Mouse (Mus musculus): ENCODE results near the gene Gm20498. TPM values are rescaled to one million over a fixed set of nuclear protein-coding genes. Genes with fewer than 3 reads are reported as not detected.

The Gm20498 gene
- polyA plus RNA-seq (2012; rRNA removed) = 22.5 and 29.1 TPM in 2 replicates

GRCm38 (mm10) chr12:81532316-81533028 lies at the start of gene Gm20498, which contains the start of gene Synj2bp:
Gene Gm20498 (minus strand): TSS chr12:81532905.
Gene Synj2bp (minus strand): TSS chr12:81532911.

GRCm38 (mm10) chr12:81568374-81568773 lies 35.7 kb upstream of the Gm20498 start, which contains the start of gene Adam21:
Gene Adam21 (minus strand): TSS chr12:81568474.

GRCm38 (mm10) chr12:81484727-81485191 lies 47.9 kb downstream of the Gm20498 start, which contains the start of gene Cox16:
Gene Cox16 (minus strand): TSS chr12:81485127.

GRCm38 (mm10) chr12:81421846-81422245 lies 110.9 kb downstream of the Gm20498 start, which contains the start of gene Adam4:
Gene Adam4 (minus strand): TSS chr12:81421946.

GRCm38 (mm10) chr12:81379364-81379763 lies 153.3 kb downstream of the Gm20498 start, which contains the start of gene Gm4787:
Gene Gm4787 (minus strand): TSS chr12:81379464.

GRCm38 (mm10) chr12:81332875-81333421 lies 199.8 kb downstream of the Gm20498 start, which contains the start of gene Slc8a3:
Gene Slc8a3 (minus strand): TSS chr12:81333180.

Other genes starting within 250 kb of the Gm20498 start
- gene Slc8a3, start 199.7 kb downstream of the Gm20498 start, polyA plus RNA-seq (2012; rRNA removed) = 1.7 and 1.8 TPM in 2 replicates
- gene Gm4787, start 153.4 kb downstream of the Gm20498 start, polyA plus RNA-seq (2012; rRNA removed) = 1.1 and 1.2 TPM in 2 replicates
- gene Adam4, start 111.0 kb downstream of the Gm20498 start, polyA plus RNA-seq (2012; rRNA removed) = 1.3 TPM in 2 replicates
- gene Cox16, start 47.8 kb downstream of the Gm20498 start, polyA plus RNA-seq (2012; rRNA removed) = 77.5 and 83.4 TPM in 2 replicates
- gene Synj2bp, start within 50 bp of the Gm20498 start, polyA plus RNA-seq (2012; rRNA removed) = 18.6 and 28.4 TPM in 2 replicates
- 0.22 and 0.27 TPM in 2 replicates for gene Adam21, start 35.6 kb upstream of the Gm20498 start, polyA plus RNA-seq (2012; rRNA removed)
- gene Med6, start 62.1 kb upstream of the Gm20498 start, polyA plus RNA-seq (2012; rRNA removed) = 74.5 and 117 TPM in 2 replicates
- gene Ttc9, start 98.3 kb upstream of the Gm20498 start, polyA plus RNA-seq (2012; rRNA removed) = 3.7 and 3.8 TPM in 2 replicates
- 4.3 and 5.8 TPM in 2 replicates for gene Map3k9, start 248.3 kb upstream of the Gm20498 start, polyA plus RNA-seq (2012; rRNA removed)

Measured in central nervous system, embryonic 11.5 days (tissue).